Mouse (Mus musculus): ENCODE measurements at regions not wholly inside any gene's neighbourhood (a gene's known extent, or its start where the extent isn't known, plus 50 kb on each side); places are given as distances from the start of the nearest gene placed in this dataset.

GRCm38 (mm10) chr14:99389306-99389705 is 90.8 kb downstream of the Klf5 start:
- no peak for TF ChIP-seq CTCF (IDR thresholded peaks at IDR 0.05; ENCODE audit: control insufficient read depth, insufficient read depth, insufficient replicate concordance, low read depth, low read length)
- no peak for TF ChIP-seq POLR2A (IDR thresholded peaks at IDR 0.05; ENCODE audit: control insufficient read depth, low read depth, low read length)
